In genomic region chr2:35044956-35045355, GRCm38 (mm10) we compare ENCODE assay signal across 10 mouse cellular contexts. TPM values are rescaled to one million over a fixed set of nuclear protein-coding genes. Genes with fewer than 3 reads are reported as not detected.
A peak's percentile ranks its signal among the peaks of the same experiment; 100 is the strongest.
DNase-seq lines count a peak whose midpoint lies in the region; TF ChIP-seq lines count a peak whose summit lies in the region.
"Had no signal": no experiment of that assay in that cellular context is flagged by ENCODE, and none has a peak within 500 bp of the region (broad histone marks: within the 10 kb centered on the region; RNA-seq: fewer than 3 reads in every experiment).

No protein-coding gene starts in this region.

- no peaks in the 10 kb centered on the region for H3K4me1 ChIP-seq in embryonic fibroblast, embryonic 13.5 days (ENCODE audit: control insufficient read depth, insufficient read depth, low read length)
- H3K4me1 ChIP-seq: embryonic facial prominence, embryonic 12.5 days; limb, embryonic 13.5 days had no signal

- no peak for TF ChIP-seq POLR2A in embryonic fibroblast, embryonic 13.5 days (IDR thresholded peaks at IDR 0.05; ENCODE audit: low read depth, low read length)

- H3K4me3 ChIP-seq in embryonic fibroblast, embryonic 13.5 days (ENCODE audit: insufficient read depth, low read length), result no peak overlapping the region
- H3K4me3 ChIP-seq: embryonic facial prominence, embryonic 12.5 days; limb, embryonic 13.5 days had no signal

- TF ChIP-seq CTCF in embryonic fibroblast, embryonic 13.5 days (IDR thresholded peaks at IDR 0.05; ENCODE audit: borderline replicate concordance, insufficient read depth, low read length), result 0 out of 2 replicates have a peak, but pooled peaks have one; percentile 18

- intact Hi-C loops in heart, postnatal 25 days (cut with DNase I), result loop anchor here (5.0 kb wide), 1 partner anchor 62 kb away; the partner anchor contains the start of gene Cntrl

- no peak overlapping the region for H3K27ac ChIP-seq in embryonic fibroblast, embryonic 13.5 days (ENCODE audit: insufficient read depth, low read length)
- H3K27ac ChIP-seq: embryonic facial prominence, embryonic 12.5 days; limb, embryonic 13.5 days had no signal

- peak; percentile 5 for DNase-seq in heart, adult 8-10 months (ENCODE audit: low spot score)
- no peak for DNase-seq in heart, postnatal 25 days (ENCODE audit: low spot score)
- peak; percentile 60 for DNase-seq in A20 (ENCODE audit: low read depth, low spot score)
- peak; percentile 40 for DNase-seq in MN1 (ENCODE audit: low spot score)
- DNase-seq in lung, postnatal 14 days, result peak; percentile 39
- DNase-seq in neural tube, embryonic 10.5 days (ENCODE audit: extremely low spot score, low spot score), result no peak
- no peak for DNase-seq in urinary bladder, postnatal 25 days (ENCODE audit: low spot score)

RNA-seq across cellular contexts. Expression of gene Hc, which starts 16.3 kb away (rescaled TPM):
- not detected for total RNA-seq in heart, adult 8-10 months (2022)
- not detected for total RNA-seq in heart, postnatal 25 days (2021)
- not detected in 2 replicates for polyA plus RNA-seq in embryonic fibroblast, embryonic 13.5 days (2011; ENCODE audit: insufficient read length, low read depth, missing spikeins)

RNA-seq across cellular contexts. Expression of gene AI182371, which starts 56.4 kb away (rescaled TPM):
- under 1 TPM in 1 of 4 experiments, not detected in 3; 0.25 TPM for total RNA-seq in heart, adult 8-10 months (2022)
- not detected for total RNA-seq in heart, postnatal 25 days (2021)
- 1.8 TPM in 1 of 2 replicates, not detected in the other for polyA plus RNA-seq in embryonic fibroblast, embryonic 13.5 days (2011; ENCODE audit: insufficient read length, low read depth, missing spikeins)

Comparison
In these comparisons a context has a peak if more than half of its experiments do, and no peak if none do; other contexts are left out.
1. DNase-seq: peak in heart, adult 8-10 months (single experiment), A20 (single experiment), MN1 (single experiment) and lung, postnatal 14 days (single experiment); none in heart, postnatal 25 days (single experiment), neural tube, embryonic 10.5 days (single experiment) and urinary bladder, postnatal 25 days (single experiment).